Mouse (Mus musculus) embryo, embryonic 10 days (tissue): ENCODE results near the gene Fam76b.
"Not testable (repeated sequence)": the region's sequence is repeated elsewhere in the genome, so short reads cannot be mapped to it uniquely, and the experiment has no call there.

Source experiments
- DNase-seq: peaks from one replicate; pipeline ENCODE4 v3.0.0-alpha.2; 2015; ENCODE audit warnings: low spot score

Gene Fam76b

GRCm38 (mm10) chr9:13827406-13828086, at the start of gene Fam76b:
Fam76b (plus strand) TSS chr9:13827716.
- DNase-seq: peak; percentile 100

- no peak for DNase-seq
Measured at GRCm38 (mm10) chr9:13781985-13782384, 45.5 kb upstream of the Fam76b start.

- not testable (repeated sequence) for DNase-seq
Measured at GRCm38 (mm10) chr9:13790864-13791263, 36.7 kb upstream of the Fam76b start.

GRCm38 (mm10) chr9:13794302-13794701, 33.2 kb upstream of the Fam76b start:
- DNase-seq: no peak

GRCm38 (mm10) chr9:13794756-13795155, 32.8 kb upstream of the Fam76b start:
- no peak for DNase-seq

- no peak for DNase-seq
Measured at GRCm38 (mm10) chr9:13804480-13804879, 23.0 kb upstream of the Fam76b start.

- no peak for DNase-seq
Measured at GRCm38 (mm10) chr9:13806854-13807253, 20.7 kb upstream of the Fam76b start.

- no peak for DNase-seq
Measured at GRCm38 (mm10) chr9:13807657-13808056, 19.9 kb upstream of the Fam76b start.

GRCm38 (mm10) chr9:13809937-13810336, 17.6 kb upstream of the Fam76b start:
- no peak for DNase-seq

- no peak for DNase-seq
Measured at GRCm38 (mm10) chr9:13818369-13818768, 9.1 kb upstream of the Fam76b start.

GRCm38 (mm10) chr9:13820774-13821173, 6.7 kb upstream of the Fam76b start:
- no peak for DNase-seq

GRCm38 (mm10) chr9:13825896-13826295, 1.6 kb upstream of the Fam76b start:
- no peak for DNase-seq

GRCm38 (mm10) chr9:13826391-13826805, 1.1 kb upstream of the Fam76b start:
- peak; percentile 80 for DNase-seq

- peak; percentile 100 for DNase-seq
Measured at GRCm38 (mm10) chr9:13826832-13827405, 597 bp upstream of the Fam76b start, which contains the start of gene Cep57. Cep57 (minus strand) TSS chr9:13827107.

GRCm38 (mm10) chr9:13828087-13828441, 548 bp downstream of the Fam76b start:
- peak; percentile 66 for DNase-seq

- no peak for DNase-seq
Measured at GRCm38 (mm10) chr9:13835256-13835655, 7.7 kb downstream of the Fam76b start.

- no peak for DNase-seq
Measured at GRCm38 (mm10) chr9:13836726-13837125, 9.2 kb downstream of the Fam76b start.

GRCm38 (mm10) chr9:13847591-13847990, 20.1 kb downstream of the Fam76b start:
- DNase-seq: no peak

- DNase-seq: peak; percentile 76
Measured at GRCm38 (mm10) chr9:13848481-13849480, 21.3 kb downstream of the Fam76b start.

- DNase-seq: no peak
Measured at GRCm38 (mm10) chr9:13853876-13854275, 26.4 kb downstream of the Fam76b start.

GRCm38 (mm10) chr9:13856247-13856646, 28.7 kb downstream of the Fam76b start:
- no peak for DNase-seq

GRCm38 (mm10) chr9:13856777-13857176, 29.3 kb downstream of the Fam76b start:
- DNase-seq: no peak

- no peak for DNase-seq
Measured at GRCm38 (mm10) chr9:13867646-13868045, 40.1 kb downstream of the Fam76b start.
